Mouse (Mus musculus): ENCODE data around the gene Nav2. TPM values are rescaled to one million over a fixed set of nuclear protein-coding genes. Genes with fewer than 3 reads are reported as not detected.

The Nav2 gene
- polyA plus RNA-seq, 1 experiment from 2014 or later, result 6.0 TPM

DNA sequence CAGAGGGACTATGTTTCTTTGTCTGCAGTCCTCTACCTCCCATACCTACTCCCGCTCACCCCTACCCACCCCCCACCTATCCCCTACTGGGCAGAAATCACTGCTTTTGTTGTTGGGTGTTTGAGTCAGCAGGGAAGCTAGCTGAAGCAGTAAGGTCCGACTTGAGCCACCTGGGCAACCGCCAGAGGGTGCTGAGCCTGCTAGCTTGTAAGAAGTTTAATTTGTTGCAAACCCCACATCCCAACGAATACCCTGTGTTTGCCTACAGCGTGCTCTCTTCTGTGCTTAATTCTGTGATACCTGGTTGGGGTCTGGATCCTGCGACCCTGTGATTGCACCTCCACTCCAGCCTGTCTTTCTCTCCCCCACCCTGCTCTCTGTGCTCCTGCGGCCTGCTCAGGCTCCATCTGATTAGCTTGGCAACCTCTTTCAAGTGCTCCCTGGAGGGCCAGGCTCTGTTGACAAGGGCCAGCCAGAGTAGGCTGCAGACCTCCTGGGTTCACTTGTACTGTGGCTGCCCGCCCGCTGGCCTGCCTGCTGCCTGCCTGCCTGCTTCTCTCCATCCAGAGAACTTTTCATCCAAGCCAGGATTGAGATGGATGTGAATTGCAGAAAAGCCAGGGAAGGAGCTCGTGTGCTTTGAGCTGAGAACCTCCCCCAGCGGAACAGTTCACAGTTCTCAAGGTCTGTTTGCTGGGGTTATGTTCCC lies 575.7 kb downstream of the Nav2 start:
- no peak for TF ChIP-seq EP300 (optimal IDR thresholded peaks at IDR 0.05)
- peak; percentile 49 for TF ChIP-seq CTCF (IDR thresholded peaks at IDR 0.05; ENCODE audit: low read depth)
- Histone ChIP-seq H3K36me3 (ENCODE audit: control insufficient read depth, insufficient read depth, low read length) (no peaks in the 10 kb centered on the region), H3K4me2 (replicated peaks; ENCODE audit: low read depth) (no peak overlapping the region), H3K9ac (ENCODE audit: low read length) (no peak overlapping the region), H3K4me1 (replicated peaks; ENCODE audit: control insufficient read depth, insufficient read depth) (no peaks in the 10 kb centered on the region), H3K9me3 (ENCODE audit: control insufficient read depth, low read length) (no peaks in the 10 kb centered on the region), H3K4me3 (ENCODE audit: low read depth, low read length) (no peak overlapping the region), H3K27me3 (ENCODE audit: control insufficient read depth, insufficient read depth, low read length) (no peaks in the 10 kb centered on the region), H3K27ac (replicated peaks) (no peak overlapping the region)
- DNase-seq (ENCODE audit: low spot score) (peak; percentile 22), ATAC-seq (ENCODE audit: low FRiP score, low TSS enrichment) (0 out of 2 replicates have a peak, but pooled peaks have one; percentile 26)
- 30% methylated on average over 11 of the region's 11 CpGs for WGBS

DNA sequence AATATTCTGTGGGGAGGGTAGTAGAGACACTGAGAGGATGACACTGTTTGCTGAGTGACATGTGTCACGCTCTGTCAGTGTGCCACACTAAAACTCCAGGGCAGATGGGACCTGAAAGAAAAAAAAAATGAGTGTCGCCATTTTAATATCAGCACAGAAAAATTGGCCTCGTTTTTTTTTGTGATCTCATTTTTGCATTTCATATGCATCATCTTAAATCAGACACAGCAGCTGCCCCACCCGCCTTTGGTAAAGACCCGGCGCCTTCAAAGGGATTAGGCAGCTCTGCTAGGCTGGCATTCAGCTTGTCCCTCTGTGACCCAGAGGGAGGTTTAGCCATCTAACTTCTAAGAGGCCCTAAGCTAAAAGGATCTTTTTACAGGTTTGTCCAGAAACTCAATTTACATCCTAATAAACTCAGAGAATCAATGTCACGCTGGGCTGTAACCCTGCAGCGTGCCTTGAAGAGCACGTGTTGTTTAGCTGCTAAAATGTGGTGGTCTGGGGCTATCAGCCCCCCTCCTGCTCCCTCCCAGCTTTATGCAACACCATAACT lies 576.9 kb downstream of the Nav2 start:
- 37% methylated on average over 9 of the region's 9 CpGs for WGBS
- DNase-seq (ENCODE audit: low spot score) (no peak), ATAC-seq (ENCODE audit: low FRiP score, low TSS enrichment) (no peak)
- no peak overlapping the region for H3K9ac ChIP-seq (ENCODE audit: low read length)
- no peak overlapping the region for H3K4me3 ChIP-seq (ENCODE audit: low read depth, low read length)
- no peaks in the 10 kb centered on the region for H3K9me3 ChIP-seq (ENCODE audit: control insufficient read depth, low read length)
- no peaks in the 10 kb centered on the region for H3K36me3 ChIP-seq (ENCODE audit: control insufficient read depth, insufficient read depth, low read length)
- no peaks in the 10 kb centered on the region for H3K4me1 ChIP-seq (replicated peaks; ENCODE audit: control insufficient read depth, insufficient read depth)
- no peak for TF ChIP-seq EP300 (optimal IDR thresholded peaks at IDR 0.05)
- TF ChIP-seq CTCF (IDR thresholded peaks at IDR 0.05; ENCODE audit: low read depth), result no peak
- H3K4me2 ChIP-seq (replicated peaks; ENCODE audit: low read depth), result no peak overlapping the region
- H3K27ac ChIP-seq (replicated peaks), result no peak overlapping the region
- H3K27me3 ChIP-seq (ENCODE audit: control insufficient read depth, insufficient read depth, low read length), result no peaks in the 10 kb centered on the region

DNA sequence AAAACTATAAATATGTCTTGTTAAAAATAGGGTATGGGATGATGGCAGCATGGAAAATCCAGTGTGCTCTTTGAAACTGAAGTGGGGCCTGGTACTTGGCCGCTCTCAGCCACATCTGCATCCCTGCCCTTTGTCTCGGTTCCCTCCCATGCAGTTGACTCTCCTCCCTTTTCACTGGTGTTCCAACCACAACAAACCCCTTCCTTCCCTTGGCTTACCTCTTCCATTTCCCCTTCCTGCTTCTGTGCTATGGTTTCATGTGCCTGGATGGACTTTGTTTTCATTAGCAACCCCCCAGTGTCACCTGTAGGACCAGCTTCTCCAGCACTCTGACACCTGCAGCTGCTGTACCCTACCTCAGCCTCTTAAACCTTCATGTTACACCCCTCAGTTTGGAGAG lies 578.8 kb downstream of the Nav2 start:
- Histone ChIP-seq H3K27me3 (ENCODE audit: control insufficient read depth, insufficient read depth, low read length) (no peaks in the 10 kb centered on the region), H3K9ac (ENCODE audit: low read length) (no peak overlapping the region), H3K27ac (replicated peaks) (no peak overlapping the region), H3K4me2 (replicated peaks; ENCODE audit: low read depth) (no peak overlapping the region), H3K36me3 (ENCODE audit: control insufficient read depth, insufficient read depth, low read length) (no peaks in the 10 kb centered on the region; the same call in 1 of the 2 replicates), H3K4me3 (ENCODE audit: low read depth, low read length) (no peak overlapping the region), H3K4me1 (replicated peaks; ENCODE audit: control insufficient read depth, insufficient read depth) (no peaks in the 10 kb centered on the region), H3K9me3 (ENCODE audit: control insufficient read depth, low read length) (no peaks in the 10 kb centered on the region)
- no peak for ATAC-seq (ENCODE audit: low FRiP score, low TSS enrichment)
- no peak for TF ChIP-seq CTCF (IDR thresholded peaks at IDR 0.05; ENCODE audit: low read depth)
- TF ChIP-seq EP300 (optimal IDR thresholded peaks at IDR 0.05), result no peak
- DNase-seq (ENCODE audit: low spot score), result no peak
- 72% methylated on average over 2 of the region's 2 CpGs for WGBS

DNA sequence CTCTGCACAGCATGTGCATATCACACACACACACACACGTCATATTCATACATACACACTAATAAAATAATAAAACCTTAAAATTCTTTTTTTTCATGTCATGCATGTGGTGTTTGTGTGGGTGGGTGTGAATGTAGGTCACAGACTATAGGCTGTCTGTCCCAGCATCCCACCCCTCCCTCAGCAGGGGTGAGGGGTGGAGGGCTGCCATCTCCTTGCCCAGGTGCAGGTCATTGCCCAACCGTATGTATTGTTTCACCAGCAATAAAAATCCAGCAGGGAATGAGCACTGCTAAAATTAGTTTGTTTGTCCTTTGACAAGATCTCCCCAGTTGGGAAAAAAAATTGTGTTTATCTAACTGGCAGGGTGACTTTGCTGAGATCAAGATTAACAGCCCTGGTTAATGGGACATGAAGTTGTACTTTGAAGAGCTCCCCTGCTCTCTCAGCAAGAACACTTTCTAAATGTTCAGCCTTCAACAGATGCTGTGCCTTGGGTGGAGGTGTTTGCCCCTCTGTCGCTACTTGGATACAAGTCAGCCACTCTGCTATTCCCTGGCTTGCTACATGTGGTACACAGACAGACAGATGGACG lies 580.1 kb downstream of the Nav2 start:
- H3K9me3 ChIP-seq (ENCODE audit: control insufficient read depth, low read length), result no peaks in the 10 kb centered on the region
- no peak for DNase-seq (ENCODE audit: low spot score)
- WGBS, result 53% methylated on average over 4 of the region's 4 CpGs
- H3K27ac ChIP-seq (replicated peaks), result no peak overlapping the region
- no peak overlapping the region for H3K4me2 ChIP-seq (replicated peaks; ENCODE audit: low read depth)
- no peaks in the 10 kb centered on the region; the same call in 1 of the 2 replicates for H3K36me3 ChIP-seq (ENCODE audit: control insufficient read depth, insufficient read depth, low read length)
- H3K9ac ChIP-seq (ENCODE audit: low read length), result no peak overlapping the region
- TF ChIP-seq CTCF (IDR thresholded peaks at IDR 0.05; ENCODE audit: low read depth), result no peak
- TF ChIP-seq EP300 (optimal IDR thresholded peaks at IDR 0.05), result no peak
- no peak overlapping the region for H3K4me3 ChIP-seq (ENCODE audit: low read depth, low read length)
- no peaks in the 10 kb centered on the region for H3K4me1 ChIP-seq (replicated peaks; ENCODE audit: control insufficient read depth, insufficient read depth)
- no peak for ATAC-seq (ENCODE audit: low FRiP score, low TSS enrichment)
- no peaks in the 10 kb centered on the region for H3K27me3 ChIP-seq (ENCODE audit: control insufficient read depth, insufficient read depth, low read length)

DNA sequence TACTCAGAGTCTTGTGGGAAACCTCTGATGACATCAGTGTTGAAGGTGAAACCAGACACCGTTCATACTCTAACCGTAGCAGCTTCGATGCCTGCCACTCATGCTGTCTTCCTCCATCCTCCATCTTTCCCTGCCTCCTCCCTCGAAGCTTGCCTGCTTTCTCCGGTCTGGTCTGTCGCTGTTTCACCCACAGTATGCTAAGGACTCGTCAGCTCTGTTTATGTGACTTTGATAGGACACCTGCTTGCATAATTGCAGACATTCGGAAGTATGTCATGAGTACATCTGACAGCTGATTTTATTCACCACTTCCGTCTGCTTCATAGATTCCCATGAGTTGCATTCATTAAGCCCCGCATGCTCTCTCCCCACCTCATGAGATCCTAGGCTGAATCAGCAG lies 582.3 kb downstream of the Nav2 start:
- Histone ChIP-seq H3K27me3 (ENCODE audit: control insufficient read depth, insufficient read depth, low read length) (no peaks in the 10 kb centered on the region), H3K9me3 (ENCODE audit: control insufficient read depth, low read length) (no peaks in the 10 kb centered on the region), H3K4me2 (replicated peaks; ENCODE audit: low read depth) (no peak overlapping the region), H3K27ac (replicated peaks) (no peak overlapping the region), H3K4me3 (ENCODE audit: low read depth, low read length) (no peak overlapping the region), H3K36me3 (ENCODE audit: control insufficient read depth, insufficient read depth, low read length) (no peaks in the 10 kb centered on the region; the same call in 1 of the 2 replicates), H3K4me1 (replicated peaks; ENCODE audit: control insufficient read depth, insufficient read depth) (no peaks in the 10 kb centered on the region), H3K9ac (ENCODE audit: low read length) (no peak overlapping the region)
- ATAC-seq (ENCODE audit: low FRiP score, low TSS enrichment), result no peak
- no peak for DNase-seq (ENCODE audit: low spot score)
- no peak for TF ChIP-seq EP300 (optimal IDR thresholded peaks at IDR 0.05)
- 75% methylated on average over 10 of the region's 10 CpGs for WGBS

DNA sequence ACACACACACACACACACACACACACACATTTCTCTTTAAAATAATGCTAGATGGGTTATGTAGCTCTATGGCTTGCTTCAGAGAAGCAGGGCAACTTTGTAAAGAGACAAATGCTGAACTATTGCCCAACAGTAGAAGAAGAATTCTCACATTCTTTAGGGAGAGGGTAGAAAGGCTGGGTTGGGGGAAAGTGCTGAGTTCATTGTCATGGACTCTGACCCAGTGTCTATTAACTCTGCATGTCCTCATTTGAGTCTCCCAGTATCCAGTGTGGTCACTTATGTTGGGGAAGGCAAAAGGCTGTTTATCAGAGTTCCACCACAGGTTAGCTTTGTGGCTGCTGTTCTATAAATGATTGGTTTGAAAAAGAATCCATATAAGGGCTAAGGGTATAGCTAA lies 584.1 kb downstream of the Nav2 start:
- ATAC-seq (ENCODE audit: low FRiP score, low TSS enrichment) (no peak), DNase-seq (ENCODE audit: low spot score) (no peak)
- no peak overlapping the region for H3K9ac ChIP-seq (ENCODE audit: low read length)
- no peak overlapping the region for H3K4me2 ChIP-seq (replicated peaks; ENCODE audit: low read depth)
- TF ChIP-seq EP300 (optimal IDR thresholded peaks at IDR 0.05) (no peak), CTCF (IDR thresholded peaks at IDR 0.05; ENCODE audit: low read depth) (no peak)
- no peak overlapping the region for H3K27ac ChIP-seq (replicated peaks)
- H3K4me1 ChIP-seq (replicated peaks; ENCODE audit: control insufficient read depth, insufficient read depth), result no peaks in the 10 kb centered on the region
- no peak overlapping the region for H3K4me3 ChIP-seq (ENCODE audit: low read depth, low read length)
- no peaks in the 10 kb centered on the region for H3K9me3 ChIP-seq (ENCODE audit: control insufficient read depth, low read length)
- no peaks in the 10 kb centered on the region for H3K27me3 ChIP-seq (ENCODE audit: control insufficient read depth, insufficient read depth, low read length)
- H3K36me3 ChIP-seq (ENCODE audit: control insufficient read depth, insufficient read depth, low read length), result no peaks in the 10 kb centered on the region; the same call in 1 of the 2 replicates
